Mouse (Mus musculus) lung, embryonic 14.5 days (tissue): ENCODE results near the gene Zfp579. TPM values are rescaled to one million over a fixed set of nuclear protein-coding genes. Genes with fewer than 3 reads are reported as not detected.
A peak's percentile ranks its signal among the peaks of the same experiment; 100 is the strongest.

Experiments
- ATAC-seq: fragments of 200-750 bp; cut with Nextera tagmentation; 2 replicates; pipeline ENCODE4 v1.8.0; 2017; ENCODE audit warnings: mild to moderate bottlenecking, moderate TSS enrichment, moderate library complexity; ENCODE audit not compliant: insufficient read depth
- DNase-seq: peaks from one replicate; pipeline ENCODE4 v3.0.0-alpha.2; 2015
- H3K27ac ChIP-seq: fragments of 300-500 bp; sonication (generic); 2 replicates; pipeline ENCODE4 v1.5.1; 2014; ENCODE audit warnings: low read depth, mild to moderate bottlenecking, moderate library complexity
- H3K27me3 ChIP-seq: fragments of 300-500 bp; sonication (generic); 2 replicates; pipeline ENCODE4 v1.6.1; 2014; ENCODE audit warnings: low read length, control low read depth; ENCODE audit not compliant: insufficient read depth
- H3K36me3 ChIP-seq: fragments of 300-500 bp; sonication (generic); 2 replicates; pipeline ENCODE4 v1.6.1; 2014; ENCODE audit warnings: control low read depth; ENCODE audit not compliant: insufficient read depth
- H3K4me1 ChIP-seq: fragments of 300-500 bp; sonication (generic); 2 replicates; pipeline ENCODE4 v1.6.1; 2014; ENCODE audit warnings: antibody characterized with exemption, control low read depth; ENCODE audit not compliant: insufficient read depth
- H3K4me2 ChIP-seq: fragments of 300-500 bp; sonication (generic); 2 replicates; pipeline ENCODE4 v1.6.1; 2014; ENCODE audit warnings: mild to moderate bottlenecking
- H3K4me3 ChIP-seq: fragments of 300-500 bp; sonication (generic); 2 replicates; pipeline ENCODE4 v1.5.1; 2014; ENCODE audit warnings: low read depth, low read length
- H3K9ac ChIP-seq: fragments of 300-500 bp; sonication (generic); 2 replicates; pipeline ENCODE4 v1.6.1; 2014
- H3K9me3 ChIP-seq: fragments of 300-500 bp; sonication (generic); 2 replicates; pipeline ENCODE4 v1.6.1; 2016; ENCODE audit warnings: low read depth, low read length, control low read depth
- CTCF ChIP-seq: IDR thresholded peaks from 2 replicates; pipeline ENCODE4 v1.5.1; 2016; ENCODE audit warnings: antibody characterized with exemption, low read depth
- WGBS: fragments of 180-500 bp; shearing (Covaris S2); extraction: QIAGEN DNeasy Blood & Tissue Kit; methylation state at CpG from one replicate; pipeline ENCODE4 v1.1.7; 2014; 5-methylcytosine and 5-hydroxymethylcytosine counted together
- polyA plus RNA-seq: library from polyadenylated mRNA; unstranded; fragments of >200 nt; fragmentation: Nextera tagmentation; extraction: Ambion mirVana; gene quantifications from 2 replicates; pipeline ENCODE4 v1.2.1, GENCODE M21; 2014

Gene Zfp579
- polyA plus RNA-seq, 1 experiment from 2014 or later = 35.1 TPM

DNA sequence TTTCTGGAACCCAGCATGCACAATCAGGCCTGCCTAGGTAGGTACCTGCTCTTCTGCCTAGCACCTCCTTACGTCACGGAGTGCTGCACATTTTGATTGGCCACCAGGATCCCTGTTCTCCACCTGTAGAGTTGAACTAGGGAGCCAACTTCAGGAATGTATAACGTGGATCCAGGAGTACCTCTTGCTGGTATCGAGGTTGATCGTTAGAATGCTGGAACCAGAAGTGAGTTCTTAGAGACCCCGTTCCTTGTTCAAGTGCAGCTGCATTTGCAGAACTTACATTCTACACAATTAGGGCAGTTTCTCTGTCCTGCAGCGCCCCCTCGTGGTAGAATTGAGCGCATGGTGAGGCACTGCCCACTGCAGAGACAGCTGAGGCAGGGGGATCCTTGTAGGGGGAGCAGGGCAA lies 55.9 kb downstream of the Zfp579 start:
- ATAC-seq = peak; percentile 41; the same call in 1 of the 2 replicates
- H3K4me3 ChIP-seq = no peak overlapping the region
- no peak overlapping the region for H3K27ac ChIP-seq
- H3K9ac ChIP-seq = no peak overlapping the region
- H3K27me3 ChIP-seq = no peaks in the 10 kb centered on the region
- 14% methylated on average over 9 of the region's 9 CpGs for WGBS
- TF ChIP-seq CTCF = peak; percentile 88
- H3K9me3 ChIP-seq = no peaks in the 10 kb centered on the region
- peak; percentile 90 for DNase-seq
- no peaks in the 10 kb centered on the region for H3K36me3 ChIP-seq
- H3K4me1 ChIP-seq = no peaks in the 10 kb centered on the region
- H3K4me2 ChIP-seq = no peak overlapping the region

- WGBS = 27% methylated on average over 2 of the region's 2 CpGs
- Histone ChIP-seq H3K9me3 (no peaks in the 10 kb centered on the region), H3K4me3 (no peak overlapping the region), H3K36me3 (no peaks in the 10 kb centered on the region), H3K4me2 (no peak overlapping the region), H3K4me1 (no peaks in the 10 kb centered on the region), H3K27ac (no peak overlapping the region), H3K27me3 (no peaks in the 10 kb centered on the region), H3K9ac (no peak overlapping the region)
- TF ChIP-seq CTCF = peak; percentile 90
- ATAC-seq (no peak), DNase-seq (peak; percentile 85)
These were observed 57.5 kb downstream of the Zfp579 start for GRCm38 (mm10) chr7:4938456-4938855.

GRCm38 (mm10) chr7:4937392-4937791 lies 58.6 kb downstream of the Zfp579 start:
- no peak overlapping the region for H3K27ac ChIP-seq
- H3K9ac ChIP-seq = no peak overlapping the region
- no peak overlapping the region for H3K4me3 ChIP-seq
- ATAC-seq (no peak), DNase-seq (no peak)
- H3K4me2 ChIP-seq = no peak overlapping the region
- H3K9me3 ChIP-seq = no peaks in the 10 kb centered on the region
- no peak for TF ChIP-seq CTCF
- H3K27me3 ChIP-seq = no peaks in the 10 kb centered on the region
- WGBS = 65% methylated on average over 9 of the region's 11 CpGs
- H3K4me1 ChIP-seq = no peaks in the 10 kb centered on the region
- no peaks in the 10 kb centered on the region for H3K36me3 ChIP-seq

- no peaks in the 10 kb centered on the region for H3K4me1 ChIP-seq
- H3K27me3 ChIP-seq = no peaks in the 10 kb centered on the region
- no peak for DNase-seq
- no peak overlapping the region for H3K27ac ChIP-seq
- no peaks in the 10 kb centered on the region for H3K9me3 ChIP-seq
- ATAC-seq = no peak
- TF ChIP-seq CTCF = no peak
- H3K36me3 ChIP-seq = no peaks in the 10 kb centered on the region
- H3K4me3 ChIP-seq = no peak overlapping the region
- H3K4me2 ChIP-seq = no peak overlapping the region
- WGBS = 70% methylated on average over 10 of the region's 10 CpGs
- no peak overlapping the region for H3K9ac ChIP-seq
These were observed 59.1 kb downstream of the Zfp579 start for GRCm38 (mm10) chr7:4936832-4937231.

- no peaks in the 10 kb centered on the region for H3K27me3 ChIP-seq
- no peak overlapping the region for H3K4me2 ChIP-seq
- no peak for DNase-seq
- no peaks in the 10 kb centered on the region for H3K4me1 ChIP-seq
- no peaks in the 10 kb centered on the region for H3K36me3 ChIP-seq
- H3K27ac ChIP-seq = no peak overlapping the region
- WGBS = 76% methylated on average over 4 of the region's 4 CpGs
- peak; percentile 33; the same call in 1 of the 2 replicates for TF ChIP-seq CTCF
- H3K9ac ChIP-seq = no peak overlapping the region
- no peak for ATAC-seq
- H3K9me3 ChIP-seq = no peaks in the 10 kb centered on the region
- H3K4me3 ChIP-seq = no peak overlapping the region
These were observed 61.6 kb downstream of the Zfp579 start for GRCm38 (mm10) chr7:4934160-4934914.

Other genes starting within 250 kb of the Zfp579 start
- gene Cox6b2, start 243.1 kb downstream of the Zfp579 start, polyA plus RNA-seq = 37.3 and 40.1 TPM in 2 replicates
- not detected in 2 replicates for gene Fam71e2, start 224.9 kb downstream of the Zfp579 start, polyA plus RNA-seq
- gene Il11, start 213.3 kb downstream of the Zfp579 start, polyA plus RNA-seq = not detected in 2 replicates
- not detected in 2 replicates for gene Tmem190, start 213.2 kb downstream of the Zfp579 start, polyA plus RNA-seq
- gene Tmem238, start 206.5 kb downstream of the Zfp579 start, polyA plus RNA-seq = 11.6 and 11.7 TPM in 2 replicates
- 294 and 337 TPM in 2 replicates for gene Rpl28, start 203.3 kb downstream of the Zfp579 start, polyA plus RNA-seq
- gene Ube2s, start 183.6 kb downstream of the Zfp579 start, polyA plus RNA-seq = 428 and 470 TPM in 2 replicates
- 1.1 and 1.3 TPM in 2 replicates for gene Shisa7, start 151.5 kb downstream of the Zfp579 start, polyA plus RNA-seq
- gene Isoc2b, start 125.9 kb downstream of the Zfp579 start, polyA plus RNA-seq = 5.8 and 6.1 TPM in 2 replicates
- 0.88 and 0.91 TPM in 2 replicates for gene Isoc2a, start 119.0 kb downstream of the Zfp579 start, polyA plus RNA-seq
- gene Gm36210, start 89.6 kb downstream of the Zfp579 start, polyA plus RNA-seq = not detected in 2 replicates
- gene Zfp628, start 80.9 kb downstream of the Zfp579 start, polyA plus RNA-seq = 4.2 and 4.3 TPM in 2 replicates
- 1.4 and 2.3 TPM in 2 replicates for gene Nat14, start 74.1 kb downstream of the Zfp579 start, polyA plus RNA-seq
- 2.1 and 2.2 TPM in 2 replicates for gene Ssc5d, start 70.4 kb downstream of the Zfp579 start, polyA plus RNA-seq
- gene Sbk2, start 31.8 kb downstream of the Zfp579 start, polyA plus RNA-seq = 0.13 and 0.46 TPM in 2 replicates
- gene Sbk3, start 25.0 kb downstream of the Zfp579 start, polyA plus RNA-seq = 0.76 and 0.87 TPM in 2 replicates
- gene Zfp524, start 18.3 kb upstream of the Zfp579 start, polyA plus RNA-seq = 13.6 and 13.8 TPM in 2 replicates
- 41.9 and 46.4 TPM in 2 replicates for gene Fiz1, start 18.5 kb upstream of the Zfp579 start, polyA plus RNA-seq
- gene Gm44973, start 19.3 kb upstream of the Zfp579 start, polyA plus RNA-seq = 0.74 TPM in 1 of 2 replicates, not detected in the other
- 7.4 TPM in 2 replicates for gene Zfp865, start 24.2 kb upstream of the Zfp579 start, polyA plus RNA-seq
- 5.6 and 6.0 TPM in 2 replicates for gene Ccdc106, start 24.4 kb upstream of the Zfp579 start, polyA plus RNA-seq
- not detected in 2 replicates for gene 4632433K11Rik, start 38.0 kb upstream of the Zfp579 start, polyA plus RNA-seq
- gene Zfp784, start 42.3 kb upstream of the Zfp579 start, polyA plus RNA-seq = 4.2 and 4.6 TPM in 2 replicates
- gene Zfp580, start 55.4 kb upstream of the Zfp579 start, polyA plus RNA-seq = 44.5 and 45.1 TPM in 2 replicates
- gene U2af2, start 66.0 kb upstream of the Zfp579 start, polyA plus RNA-seq = 145 and 162 TPM in 2 replicates
- 76.0 and 77.9 TPM in 2 replicates for gene Epn1, start 84.1 kb upstream of the Zfp579 start, polyA plus RNA-seq
- not detected in 2 replicates for gene Rfpl4, start 120.8 kb upstream of the Zfp579 start, polyA plus RNA-seq
- 0.31 and 0.61 TPM in 2 replicates for gene Rasl2-9, start 129.8 kb upstream of the Zfp579 start, polyA plus RNA-seq
- 0.03 TPM in 1 of 2 replicates, not detected in the other for gene Vmn1r55, start 153.5 kb upstream of the Zfp579 start, polyA plus RNA-seq
- not detected in 2 replicates for gene Vmn1r56, start 200.6 kb upstream of the Zfp579 start, polyA plus RNA-seq
- gene Vmn1r57, start 222.3 kb upstream of the Zfp579 start, polyA plus RNA-seq = not detected in 2 replicates